ENCODE assay signal across 10 mouse cellular contexts in genomic region chr9:113381591-113382110, GRCm38 (mm10).
DNase-seq lines count a peak whose midpoint lies in the region; ATAC-seq and TF ChIP-seq lines count a peak whose summit lies in the region.
"Had no signal": no experiment of that assay in that cellular context is flagged by ENCODE, and none has a peak within 500 bp of the region (broad histone marks: within the 10 kb centered on the region; RNA-seq: fewer than 3 reads in every experiment).

No protein-coding gene starts in this region.

- H3K9me3 ChIP-seq in hindbrain, embryonic 13.5 days, result no peaks in the 10 kb centered on the region
- no peaks in the 10 kb centered on the region for H3K9me3 ChIP-seq in hindbrain, embryonic 10.5 days
- H3K9me3 ChIP-seq in forebrain, embryonic 12.5 days, result no peaks in the 10 kb centered on the region
- H3K9me3 ChIP-seq in hindbrain, postnatal 0 days (ENCODE audit: low read length), result no peaks in the 10 kb centered on the region
- no peaks in the 10 kb centered on the region for H3K9me3 ChIP-seq in midbrain, embryonic 15.5 days
- H3K9me3 ChIP-seq in intestine, embryonic 16.5 days (ENCODE audit: control insufficient read depth, low read length), result no peaks in the 10 kb centered on the region

- no peak overlapping the region for H3K4me3 ChIP-seq in hindbrain, embryonic 13.5 days
- H3K4me3 ChIP-seq in hindbrain, embryonic 10.5 days, result no peak overlapping the region
- H3K4me3 ChIP-seq in forebrain, embryonic 12.5 days (replicated peaks), result peak overlapping the region; percentile 13
- no peak overlapping the region for H3K4me3 ChIP-seq in hindbrain, postnatal 0 days (ENCODE audit: low read length)
- H3K4me3 ChIP-seq in midbrain, embryonic 15.5 days, result no peak overlapping the region
- H3K4me3 ChIP-seq in intestine, embryonic 16.5 days (ENCODE audit: low read length), result no peak overlapping the region

- H3K27me3 ChIP-seq in hindbrain, embryonic 13.5 days, result no peaks in the 10 kb centered on the region
- H3K27me3 ChIP-seq in hindbrain, embryonic 10.5 days (ENCODE audit: insufficient read depth, poor library complexity, severe bottlenecking), result no peaks in the 10 kb centered on the region
- H3K27me3 ChIP-seq in forebrain, embryonic 12.5 days, result 0 out of 2 replicates have a peak, but pooled peaks cover 3% of the 10 kb centered on the region
- no peaks in the 10 kb centered on the region for H3K27me3 ChIP-seq in hindbrain, postnatal 0 days (ENCODE audit: insufficient read depth, low read length)
- no peaks in the 10 kb centered on the region for H3K27me3 ChIP-seq in midbrain, embryonic 15.5 days (replicated peaks)
- no peaks in the 10 kb centered on the region for H3K27me3 ChIP-seq in intestine, embryonic 16.5 days (replicated peaks; ENCODE audit: control insufficient read depth, insufficient read depth, low read length)

- TF ChIP-seq CTCF in hindbrain, postnatal 0 days (IDR thresholded peaks at IDR 0.05; ENCODE audit: low read depth), result no peak

- peaks cover 28% of the 10 kb centered on the region for H3K4me1 ChIP-seq in hindbrain, embryonic 13.5 days (replicated peaks)
- H3K4me1 ChIP-seq in hindbrain, embryonic 10.5 days (replicated peaks), result peaks cover 22% of the 10 kb centered on the region
- peaks cover 14% of the 10 kb centered on the region for H3K4me1 ChIP-seq in forebrain, embryonic 12.5 days
- H3K4me1 ChIP-seq in hindbrain, postnatal 0 days (ENCODE audit: insufficient read depth, low read length), result peaks cover 2% of the 10 kb centered on the region; the same call in 1 of the 2 replicates
- H3K4me1 ChIP-seq in midbrain, embryonic 15.5 days, result peaks cover 22% of the 10 kb centered on the region
- no peaks in the 10 kb centered on the region for H3K4me1 ChIP-seq in intestine, embryonic 16.5 days (ENCODE audit: control insufficient read depth, insufficient read depth, low read length)

- no peak for DNase-seq in hindbrain, embryonic 10.5 days (ENCODE audit: low spot score)
- peak; percentile 42 for DNase-seq in hindbrain, postnatal 0 days (ENCODE audit: low spot score)
- DNase-seq in right cerebral cortex, postnatal 4 days, result no peak
- DNase-seq in lung, postnatal 4 days, result no peak
- DNase-seq: kidney, adult 9 months had no signal

- 38% methylated on average over 13 of the region's 13 CpGs for WGBS in hindbrain, embryonic 13.5 days
- 52% methylated on average over 13 of the region's 13 CpGs for WGBS in hindbrain, embryonic 10.5 days
- WGBS in forebrain, embryonic 12.5 days, result 16% methylated on average over 13 of the region's 13 CpGs
- 28% methylated on average over 13 of the region's 13 CpGs for WGBS in hindbrain, postnatal 0 days
- 25% methylated on average over 13 of the region's 13 CpGs for WGBS in midbrain, embryonic 15.5 days
- 52% methylated on average over 13 of the region's 13 CpGs for WGBS in intestine, embryonic 16.5 days

- H3K9ac ChIP-seq in hindbrain, embryonic 13.5 days, result no peak overlapping the region
- peak overlapping the region; percentile 2; the same call in 1 of the 2 replicates for H3K9ac ChIP-seq in forebrain, embryonic 12.5 days
- no peak overlapping the region for H3K9ac ChIP-seq in hindbrain, postnatal 0 days (replicated peaks; ENCODE audit: low read length)
- no peak overlapping the region for H3K9ac ChIP-seq in midbrain, embryonic 15.5 days
- H3K9ac ChIP-seq in intestine, embryonic 16.5 days (ENCODE audit: low read depth, low read length), result no peak overlapping the region
- H3K9ac ChIP-seq: liver, embryonic 14.5 days had no signal

- H3K36me3 ChIP-seq in hindbrain, embryonic 13.5 days, result no peaks in the 10 kb centered on the region
- no peaks in the 10 kb centered on the region for H3K36me3 ChIP-seq in hindbrain, embryonic 10.5 days
- H3K36me3 ChIP-seq in forebrain, embryonic 12.5 days (replicated peaks), result no peaks in the 10 kb centered on the region
- no peaks in the 10 kb centered on the region for H3K36me3 ChIP-seq in hindbrain, postnatal 0 days (ENCODE audit: insufficient read depth, low read length)
- H3K36me3 ChIP-seq in midbrain, embryonic 15.5 days (replicated peaks), result no peaks in the 10 kb centered on the region
- no peaks in the 10 kb centered on the region for H3K36me3 ChIP-seq in intestine, embryonic 16.5 days (ENCODE audit: control insufficient read depth, insufficient read depth, low read length)

- ATAC-seq in hindbrain, embryonic 13.5 days (ENCODE audit: low FRiP score), result no peak
- ATAC-seq in forebrain, embryonic 12.5 days (ENCODE audit: low FRiP score), result no peak
- no peak for ATAC-seq in hindbrain, postnatal 0 days
- peak; percentile 47; the same call in 1 of the 2 replicates for ATAC-seq in midbrain, embryonic 15.5 days (replicated peaks)
- no peak for ATAC-seq in intestine, embryonic 16.5 days

- H3K27ac ChIP-seq in hindbrain, embryonic 13.5 days, result peak overlapping the region; percentile 77
- no peak overlapping the region for H3K27ac ChIP-seq in hindbrain, embryonic 10.5 days
- no peak overlapping the region for H3K27ac ChIP-seq in forebrain, embryonic 12.5 days
- H3K27ac ChIP-seq in hindbrain, postnatal 0 days, result peak overlapping the region; percentile 29; the same call in 1 of the 2 replicates
- H3K27ac ChIP-seq in midbrain, embryonic 15.5 days, result peak overlapping the region; percentile 69
- no peak overlapping the region for H3K27ac ChIP-seq in intestine, embryonic 16.5 days (ENCODE audit: low read length)
- H3K27ac ChIP-seq: liver, embryonic 14.5 days had no signal

- peak overlapping the region; percentile 18; the same call in 1 of the 2 replicates for H3K4me2 ChIP-seq in hindbrain, embryonic 13.5 days
- H3K4me2 ChIP-seq in forebrain, embryonic 12.5 days, result peak overlapping the region; percentile 41
- H3K4me2 ChIP-seq in hindbrain, postnatal 0 days (ENCODE audit: low read depth, low read length), result peak overlapping the region; percentile 1; the same call in 1 of the 2 replicates
- peak overlapping the region; percentile 22 for H3K4me2 ChIP-seq in midbrain, embryonic 15.5 days
- H3K4me2 ChIP-seq in intestine, embryonic 16.5 days (ENCODE audit: low read depth, low read length), result no peak overlapping the region

Comparison
In these comparisons a context has a peak if more than half of its experiments do, and no peak if none do; other contexts are left out.
1. H3K27ac ChIP-seq: peak in hindbrain, embryonic 13.5 days (single experiment), hindbrain, postnatal 0 days (single experiment) and midbrain, embryonic 15.5 days (single experiment); none in hindbrain, embryonic 10.5 days (single experiment), forebrain, embryonic 12.5 days (single experiment) and intestine, embryonic 16.5 days (single experiment).